Mouse (Mus musculus) yolk sac, embryonic 10.5 days (tissue): ENCODE data around the gene Olfr1380.
"Not testable (repeated sequence)": the region's sequence is repeated elsewhere in the genome, so short reads cannot be mapped to it uniquely, and the experiment has no call there.

Experiments
- DNase-seq: peaks from one replicate; pipeline ENCODE4 v3.0.0-alpha.2; 2017; ENCODE audit warnings: low spot score

Olfr1380 gene

GRCm38 (mm10) chr11:49556578-49556977 is at the start of gene Olfr1380:
Gene Olfr1380, plus strand, starts transcription at chr11:49556878.
- not testable (repeated sequence) for DNase-seq

GRCm38 (mm10) chr11:49518086-49518485 is 38.6 kb upstream of the Olfr1380 start:
- no peak for DNase-seq

- no peak for DNase-seq
Measured at GRCm38 (mm10) chr11:49519348-49519747, 37.3 kb upstream of the Olfr1380 start, which contains the start of gene Olfr1383. Gene Olfr1383, plus strand, starts transcription at chr11:49519648.

- DNase-seq = no peak
Measured at GRCm38 (mm10) chr11:49527947-49528346, 28.7 kb upstream of the Olfr1380 start, which contains the start of gene Olfr1382. Gene Olfr1382, plus strand, starts transcription at chr11:49528247.

GRCm38 (mm10) chr11:49532761-49533160 is 23.9 kb upstream of the Olfr1380 start:
- DNase-seq = no peak

GRCm38 (mm10) chr11:49536631-49537030 is 20.0 kb upstream of the Olfr1380 start:
- DNase-seq = not testable (repeated sequence)

GRCm38 (mm10) chr11:49543149-49543548 is 13.5 kb upstream of the Olfr1380 start, which contains the start of gene Olfr1381:
Gene Olfr1381, plus strand, starts transcription at chr11:49543449.
- DNase-seq = not testable (repeated sequence)

- DNase-seq = not testable (repeated sequence)
Measured at GRCm38 (mm10) chr11:49554033-49554432, 2.6 kb upstream of the Olfr1380 start.

GRCm38 (mm10) chr11:49575054-49575453 is 18.4 kb downstream of the Olfr1380 start:
- DNase-seq = not testable (repeated sequence)

- not testable (repeated sequence) for DNase-seq
Measured at GRCm38 (mm10) chr11:49580452-49580851, 23.8 kb downstream of the Olfr1380 start.

GRCm38 (mm10) chr11:49590213-49590612 is 33.5 kb downstream of the Olfr1380 start:
- no peak for DNase-seq

GRCm38 (mm10) chr11:49597149-49597548 is 40.5 kb downstream of the Olfr1380 start:
- not testable (repeated sequence) for DNase-seq

- DNase-seq = not testable (repeated sequence)
Measured at GRCm38 (mm10) chr11:49608306-49608705, 51.6 kb downstream of the Olfr1380 start.

GRCm38 (mm10) chr11:49608938-49609867 is 52.5 kb downstream of the Olfr1380 start, which contains the start of gene Flt4:
Gene Flt4, plus strand, starts transcription at chr11:49609263.
- DNase-seq = peak; percentile 32

- peak; percentile 25 for DNase-seq
Measured at GRCm38 (mm10) chr11:49609868-49610824, 53.5 kb downstream of the Olfr1380 start.

GRCm38 (mm10) chr11:49611349-49611748 is 54.7 kb downstream of the Olfr1380 start:
- DNase-seq = not testable (repeated sequence)

- no peak for DNase-seq
Measured at GRCm38 (mm10) chr11:49612154-49612553, 55.5 kb downstream of the Olfr1380 start.

GRCm38 (mm10) chr11:49613349-49613748 is 56.7 kb downstream of the Olfr1380 start:
- no peak for DNase-seq
